Mouse (Mus musculus): Measurements from ENCODE around the gene Mtmr12.

DNA sequence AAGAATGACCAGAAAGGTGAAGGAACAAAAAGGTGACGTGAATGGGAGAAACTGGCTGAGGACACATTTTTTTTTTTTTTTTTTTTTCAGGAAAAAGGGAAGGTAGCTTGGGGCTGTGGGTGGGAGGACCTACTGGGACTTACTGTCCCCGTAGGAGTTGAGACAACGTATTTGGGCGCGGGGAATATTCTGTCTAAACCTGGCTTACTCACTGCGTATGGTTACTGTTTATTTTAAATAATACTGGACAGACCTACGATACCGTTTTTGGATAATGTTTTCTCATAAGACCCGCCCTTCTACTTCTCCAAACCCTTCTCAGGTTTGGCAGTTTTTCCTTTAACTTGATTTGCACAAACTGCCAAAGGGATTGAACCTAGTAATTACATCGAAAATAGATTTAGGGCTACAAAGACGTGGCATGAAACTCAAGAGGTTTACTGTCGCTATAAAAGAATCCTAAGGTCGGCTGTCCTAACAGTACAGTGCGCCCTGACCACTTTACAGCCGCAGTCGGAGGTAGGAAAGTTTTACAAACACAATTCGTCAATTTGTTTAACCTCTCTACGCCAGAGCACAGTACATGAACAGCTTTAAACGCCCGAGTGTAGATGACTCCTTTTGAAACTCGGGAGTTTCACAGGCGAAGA lies 115.7 kb downstream of the Mtmr12 start:
- TF ChIP-seq CTCF (IDR thresholded peaks at IDR 0.05; ENCODE audit: control insufficient read depth, insufficient read depth, insufficient replicate concordance, low read depth, low read length) (no peak), POLR2A (IDR thresholded peaks at IDR 0.05; ENCODE audit: control insufficient read depth, low read depth, low read length) (no peak)
